Mouse (Mus musculus): Measurements from ENCODE around the gene Gm16253. TPM values are rescaled to one million over a fixed set of nuclear protein-coding genes. Genes with fewer than 3 reads are reported as not detected.

Gene Gm16253
- polyA plus RNA-seq, 1 experiment from 2014 or later: 1.3 TPM

DNA sequence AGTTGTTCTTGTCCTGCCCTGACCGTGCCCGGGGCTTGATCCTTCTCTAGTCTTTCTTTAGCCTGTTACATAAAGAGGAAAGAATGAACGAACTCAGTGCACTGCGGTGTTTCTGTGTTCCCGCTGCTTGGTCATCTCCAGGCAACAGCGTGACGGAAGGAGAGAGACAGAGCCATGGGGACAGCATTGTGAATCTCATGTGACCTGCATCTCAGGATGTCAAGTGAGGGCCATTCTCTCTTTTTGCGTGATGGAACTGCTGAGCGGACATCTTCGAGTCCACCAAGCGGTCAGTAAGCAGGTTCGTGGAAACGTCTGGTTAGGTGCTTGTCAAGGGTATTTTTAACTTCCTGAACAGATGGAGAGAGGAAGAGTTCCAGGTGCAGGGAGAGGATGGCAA, 7.3 kb upstream of the Gm16253 start:
- H3K9ac ChIP-seq (ENCODE audit: low read length): no peak overlapping the region

DNA sequence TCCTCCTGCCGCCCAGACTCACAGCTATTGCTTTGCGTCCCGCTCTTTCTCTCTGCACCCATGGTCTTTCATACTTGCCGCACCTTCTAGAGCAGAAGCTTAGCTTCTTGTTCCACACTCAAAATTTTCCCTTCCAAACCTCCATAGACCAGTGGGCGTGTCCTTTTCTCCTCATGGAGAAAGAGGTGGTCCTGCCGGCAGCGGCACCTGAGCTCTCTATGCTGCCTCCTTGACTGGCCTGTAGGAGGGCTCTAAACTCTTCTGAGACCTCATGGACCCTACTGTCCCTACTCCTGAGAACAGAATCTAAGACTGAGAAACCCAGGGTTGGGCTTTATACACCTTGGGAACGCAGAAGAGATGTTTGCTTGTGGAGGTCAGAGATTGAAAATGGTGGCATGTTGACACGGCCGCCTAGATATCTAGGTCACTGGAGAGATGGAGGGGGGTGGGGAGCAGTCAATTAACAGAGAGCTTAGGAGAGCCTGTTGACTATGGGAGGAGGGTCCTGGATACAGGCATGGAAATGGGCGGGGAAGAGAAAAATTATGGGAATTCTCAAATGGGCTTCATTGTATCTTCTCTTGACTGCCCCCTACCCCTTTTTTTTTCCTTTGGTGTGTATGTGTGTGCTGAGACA, 6.7 kb upstream of the Gm16253 start:
- H3K9me3 ChIP-seq (replicated peaks; ENCODE audit: control insufficient read depth, low read length): no peaks in the 10 kb centered on the region
- no peak for ATAC-seq (replicated peaks; ENCODE audit: extremely low read depth, insufficient read depth, low FRiP score)
- 84% methylated on average over 11 of the region's 11 CpGs for WGBS
- H3K4me3 ChIP-seq (ENCODE audit: low read length): no peak overlapping the region
- H3K36me3 ChIP-seq (ENCODE audit: control insufficient read depth, insufficient read depth): no peaks in the 10 kb centered on the region
- H3K27me3 ChIP-seq (ENCODE audit: control insufficient read depth, insufficient read depth, low read length): no peaks in the 10 kb centered on the region
- no peak overlapping the region for H3K4me2 ChIP-seq (ENCODE audit: low read depth, low read length)
- peaks cover 48% of the 10 kb centered on the region for H3K4me1 ChIP-seq (ENCODE audit: control insufficient read depth, insufficient read depth, low read length)
- H3K27ac ChIP-seq (ENCODE audit: low read length): peak overlapping the region; percentile 51
- H3K9ac ChIP-seq (ENCODE audit: low read length): no peak overlapping the region

More for the DNA sequence above, 7.3 kb upstream of the Gm16253 start:
- no peak overlapping the region for H3K4me3 ChIP-seq (ENCODE audit: low read length)
- peak overlapping the region; percentile 74 for H3K27ac ChIP-seq (ENCODE audit: low read length)
- H3K4me1 ChIP-seq (ENCODE audit: control insufficient read depth, insufficient read depth, low read length): peaks cover 50% of the 10 kb centered on the region
- ATAC-seq (replicated peaks; ENCODE audit: extremely low read depth, insufficient read depth, low FRiP score): no peak
- H3K4me2 ChIP-seq (ENCODE audit: low read depth, low read length): no peak overlapping the region
- no peaks in the 10 kb centered on the region for H3K36me3 ChIP-seq (ENCODE audit: control insufficient read depth, insufficient read depth)
- H3K27me3 ChIP-seq (ENCODE audit: control insufficient read depth, insufficient read depth, low read length): no peaks in the 10 kb centered on the region
- H3K9me3 ChIP-seq (replicated peaks; ENCODE audit: control insufficient read depth, low read length): no peaks in the 10 kb centered on the region
- WGBS: 65% methylated on average over 13 of the region's 13 CpGs

DNA sequence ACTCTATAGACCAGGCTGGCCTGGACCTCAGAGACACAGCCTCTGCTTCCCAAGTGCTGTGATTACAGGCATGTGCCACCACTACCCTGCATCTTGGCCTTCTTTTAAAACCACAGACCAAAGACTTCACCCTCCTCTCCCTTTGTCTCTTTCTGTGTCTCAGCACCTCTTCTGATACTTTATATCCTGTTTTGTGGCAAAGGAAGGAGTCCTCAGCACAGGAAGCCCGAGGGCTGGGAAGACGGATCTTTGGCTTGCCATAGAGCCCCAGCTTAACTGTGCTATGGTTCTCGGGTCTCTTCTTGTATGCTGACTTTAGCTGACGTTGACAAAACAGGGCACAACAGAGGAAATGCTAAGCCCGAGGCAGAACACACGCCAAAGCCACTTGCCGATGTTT, 6.1 kb upstream of the Gm16253 start:
- H3K4me2 ChIP-seq (ENCODE audit: low read depth, low read length): no peak overlapping the region
- H3K4me3 ChIP-seq (ENCODE audit: low read length): no peak overlapping the region
- peaks cover 54% of the 10 kb centered on the region for H3K4me1 ChIP-seq (ENCODE audit: control insufficient read depth, insufficient read depth, low read length)
- H3K27me3 ChIP-seq (ENCODE audit: control insufficient read depth, insufficient read depth, low read length): no peaks in the 10 kb centered on the region
- no peak overlapping the region for H3K9ac ChIP-seq (ENCODE audit: low read length)
- no peaks in the 10 kb centered on the region for H3K9me3 ChIP-seq (replicated peaks; ENCODE audit: control insufficient read depth, low read length)
- peak overlapping the region; percentile 51 for H3K27ac ChIP-seq (ENCODE audit: low read length)
- 52% methylated on average over 7 of the region's 7 CpGs for WGBS
- no peak for ATAC-seq (replicated peaks; ENCODE audit: extremely low read depth, insufficient read depth, low FRiP score)
- H3K36me3 ChIP-seq (ENCODE audit: control insufficient read depth, insufficient read depth): no peaks in the 10 kb centered on the region

DNA sequence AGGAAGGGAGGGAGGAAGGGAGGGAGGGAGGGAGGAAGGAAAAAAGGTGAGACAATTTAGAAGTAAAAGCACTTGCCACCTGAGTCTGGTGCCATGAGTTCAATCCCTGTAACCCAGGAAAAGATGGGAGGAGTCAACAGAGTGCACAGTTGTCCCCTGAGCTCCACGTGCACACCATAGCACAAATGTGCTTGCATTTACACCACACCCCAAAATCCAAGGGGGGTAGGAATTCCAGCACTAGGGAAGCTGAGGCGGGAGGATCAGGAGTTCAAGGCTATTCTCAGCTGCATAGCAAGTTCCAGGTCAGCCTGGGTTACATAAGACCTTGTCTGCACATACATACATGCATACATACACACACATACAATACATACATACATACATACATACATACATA, 5.4 kb upstream of the Gm16253 start:
- H3K4me3 ChIP-seq (ENCODE audit: low read length): no peak overlapping the region

DNA sequence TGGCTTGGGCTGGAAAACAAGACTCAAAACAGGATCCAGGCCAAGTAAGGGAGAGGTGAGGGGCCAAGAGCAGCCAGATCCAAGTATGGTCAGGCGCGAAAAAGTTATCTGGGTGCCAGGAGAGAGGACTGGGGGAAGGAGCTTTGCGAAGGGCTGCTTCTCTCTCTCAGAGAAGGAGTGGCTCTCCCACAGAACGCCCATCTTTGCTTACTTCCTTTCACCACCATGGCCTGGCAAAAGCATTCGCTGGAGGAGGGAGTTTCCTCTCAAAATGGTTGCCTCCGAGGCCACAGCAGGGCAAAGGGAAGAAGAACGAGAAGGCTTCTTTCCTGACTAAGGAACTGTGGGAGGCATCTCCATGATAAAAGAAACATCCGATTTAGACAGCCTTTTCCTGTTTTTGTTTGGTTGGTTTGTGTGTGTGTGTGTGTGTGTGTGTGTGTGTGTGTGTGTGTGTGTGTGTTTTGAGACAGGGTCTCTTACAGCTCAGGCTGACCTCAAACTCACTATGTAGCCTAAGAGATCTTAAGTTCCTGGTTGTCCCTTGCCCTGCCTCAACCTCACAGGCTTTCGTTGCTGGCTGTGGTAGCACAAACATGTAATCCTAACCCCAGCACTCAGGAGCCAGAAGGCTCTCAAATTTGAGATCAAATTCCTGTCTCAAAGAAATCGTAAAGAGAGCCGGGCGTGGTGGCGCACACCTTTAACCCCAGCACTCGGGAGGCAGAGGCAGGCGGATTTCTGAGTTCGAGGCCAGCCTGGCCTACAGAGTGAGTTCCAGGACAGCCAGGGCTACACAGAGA, 4.7 kb upstream of the Gm16253 start:
- no peak overlapping the region for H3K9ac ChIP-seq (ENCODE audit: low read length)
- H3K4me3 ChIP-seq (ENCODE audit: low read length): no peak overlapping the region
- no peak overlapping the region for H3K4me2 ChIP-seq (ENCODE audit: low read depth, low read length)
- ATAC-seq (replicated peaks; ENCODE audit: extremely low read depth, insufficient read depth, low FRiP score): no peak
- no peaks in the 10 kb centered on the region for H3K9me3 ChIP-seq (replicated peaks; ENCODE audit: control insufficient read depth, low read length)
- H3K27ac ChIP-seq (ENCODE audit: low read length): peak overlapping the region; percentile 83
- no peaks in the 10 kb centered on the region for H3K36me3 ChIP-seq (ENCODE audit: control insufficient read depth, insufficient read depth)
- H3K4me1 ChIP-seq (ENCODE audit: control insufficient read depth, insufficient read depth, low read length): peaks cover 61% of the 10 kb centered on the region
- no peaks in the 10 kb centered on the region for H3K27me3 ChIP-seq (ENCODE audit: control insufficient read depth, insufficient read depth, low read length)
- WGBS: 59% methylated on average over 16 of the region's 16 CpGs

More for the DNA sequence above, 5.4 kb upstream of the Gm16253 start:
- Histone ChIP-seq H3K9ac (ENCODE audit: low read length) (no peak overlapping the region), H3K27ac (ENCODE audit: low read length) (peak overlapping the region; percentile 83), H3K4me2 (ENCODE audit: low read depth, low read length) (no peak overlapping the region), H3K36me3 (ENCODE audit: control insufficient read depth, insufficient read depth) (no peaks in the 10 kb centered on the region), H3K9me3 (replicated peaks; ENCODE audit: control insufficient read depth, low read length) (no peaks in the 10 kb centered on the region), H3K4me1 (ENCODE audit: control insufficient read depth, insufficient read depth, low read length) (peaks cover 59% of the 10 kb centered on the region), H3K27me3 (ENCODE audit: control insufficient read depth, insufficient read depth, low read length) (no peaks in the 10 kb centered on the region)
- WGBS: 72% methylated on average over 2 of the region's 2 CpGs
- ATAC-seq (replicated peaks; ENCODE audit: extremely low read depth, insufficient read depth, low FRiP score): no peak

DNA sequence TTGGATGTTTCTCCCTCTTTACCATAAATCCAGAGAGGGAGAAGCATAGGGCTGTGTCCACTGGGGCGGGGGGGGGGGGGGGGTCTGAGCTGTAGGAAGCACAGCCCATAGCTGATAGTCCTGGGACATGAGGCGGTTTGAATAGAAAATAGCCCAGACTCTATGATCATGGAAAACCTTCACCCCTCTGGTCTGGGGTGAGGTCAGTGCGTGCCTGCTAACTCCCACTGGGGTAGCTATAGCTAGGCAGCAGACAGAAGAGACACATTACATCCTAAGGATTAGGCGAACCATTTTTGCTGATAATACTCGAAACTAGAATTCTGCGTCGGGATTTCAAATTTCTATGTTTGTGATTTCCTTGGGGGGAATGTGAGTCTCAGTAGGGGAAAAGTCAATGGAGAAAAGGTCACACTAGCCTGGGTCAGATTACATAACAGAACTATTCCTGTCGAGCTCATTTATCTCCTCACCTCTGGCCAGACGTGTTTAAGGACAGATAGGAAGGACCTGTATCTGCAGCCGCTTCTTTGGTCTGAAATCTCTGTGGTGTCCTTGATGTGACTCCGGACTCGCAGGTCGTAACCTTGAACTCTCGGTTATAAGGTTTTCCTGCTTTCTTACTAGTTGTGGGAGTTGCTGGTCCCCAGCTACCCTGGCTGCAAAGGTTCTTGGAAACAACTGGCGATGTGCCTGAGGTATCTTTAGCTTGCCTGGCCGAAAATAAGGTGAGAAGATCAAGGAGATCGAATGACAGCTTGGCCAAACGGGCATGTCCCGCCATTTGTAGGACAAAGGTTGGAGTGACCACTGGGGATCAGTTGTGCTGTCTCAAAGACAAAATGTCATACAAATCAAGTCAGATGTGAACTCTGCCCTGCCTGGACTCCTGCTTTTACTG, 2.9 kb upstream of the Gm16253 start:
- H3K4me3 ChIP-seq (ENCODE audit: low read length): no peak overlapping the region
- no peaks in the 10 kb centered on the region for H3K36me3 ChIP-seq (ENCODE audit: control insufficient read depth, insufficient read depth)
- ATAC-seq (replicated peaks; ENCODE audit: extremely low read depth, insufficient read depth, low FRiP score): no peak
- peaks cover 68% of the 10 kb centered on the region for H3K4me1 ChIP-seq (ENCODE audit: control insufficient read depth, insufficient read depth, low read length)
- 0 out of 2 replicates have a peak overlapping the region, but pooled peaks have one; percentile 17 for H3K9ac ChIP-seq (ENCODE audit: low read length)
- 0 out of 2 replicates have a peak overlapping the region, but pooled peaks have one; percentile 11 for H3K4me2 ChIP-seq (ENCODE audit: low read depth, low read length)
- no peaks in the 10 kb centered on the region for H3K9me3 ChIP-seq (replicated peaks; ENCODE audit: control insufficient read depth, low read length)
- no peaks in the 10 kb centered on the region for H3K27me3 ChIP-seq (ENCODE audit: control insufficient read depth, insufficient read depth, low read length)
- WGBS: 54% methylated on average over 19 of the region's 19 CpGs
- H3K27ac ChIP-seq (ENCODE audit: low read length): peak overlapping the region; percentile 64

DNA sequence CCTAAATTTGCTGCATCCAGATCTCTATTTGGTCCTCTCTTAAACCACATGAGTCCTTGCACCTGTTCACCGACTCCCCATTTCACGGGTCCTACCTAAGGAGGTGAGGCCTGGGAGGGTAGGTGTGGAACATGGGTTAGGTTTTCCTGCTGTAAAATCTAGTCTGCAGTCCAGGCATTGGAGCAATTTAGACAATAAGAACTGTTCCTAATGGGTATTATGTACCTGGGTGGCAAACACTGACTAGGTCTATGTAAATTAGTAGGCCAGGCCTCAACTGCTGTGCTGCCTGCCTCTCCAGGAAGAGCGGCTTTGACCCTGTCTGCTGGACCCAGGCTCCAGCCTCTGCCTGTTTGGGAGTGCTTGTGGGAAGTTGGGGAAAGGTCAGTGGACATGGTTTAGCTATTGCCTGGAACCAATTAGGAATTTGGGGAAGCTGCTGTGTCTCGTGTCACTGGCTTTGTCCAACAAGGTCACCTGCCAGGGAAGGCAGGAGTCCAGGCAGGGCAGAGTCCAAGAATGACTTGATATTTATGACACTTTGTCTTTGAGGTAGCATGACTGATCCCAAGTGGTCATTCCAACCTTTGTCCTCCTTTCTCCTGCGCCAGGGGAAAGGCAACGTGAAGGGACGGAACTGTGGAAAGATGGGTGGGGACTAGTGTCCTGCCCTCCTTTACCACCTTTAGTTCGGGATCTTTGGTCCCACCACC, 1.4 kb upstream of the Gm16253 start:
- H3K36me3 ChIP-seq (ENCODE audit: control insufficient read depth, insufficient read depth): no peaks in the 10 kb centered on the region
- H3K4me2 ChIP-seq (ENCODE audit: low read depth, low read length): peak overlapping the region; percentile 61; the same call in 1 of the 2 replicates
- H3K4me3 ChIP-seq (ENCODE audit: low read length): no peak overlapping the region; the same call in 1 of the 2 replicates
- H3K9me3 ChIP-seq (replicated peaks; ENCODE audit: control insufficient read depth, low read length): no peaks in the 10 kb centered on the region
- ATAC-seq (replicated peaks; ENCODE audit: extremely low read depth, insufficient read depth, low FRiP score): no peak
- no peaks in the 10 kb centered on the region for H3K27me3 ChIP-seq (ENCODE audit: control insufficient read depth, insufficient read depth, low read length)
- H3K27ac ChIP-seq (ENCODE audit: low read length): peak overlapping the region; percentile 98
- H3K4me1 ChIP-seq (ENCODE audit: control insufficient read depth, insufficient read depth, low read length): peaks cover 69% of the 10 kb centered on the region
- WGBS: 78% methylated on average over 8 of the region's 8 CpGs
- peak overlapping the region; percentile 63 for H3K9ac ChIP-seq (ENCODE audit: low read length)

DNA sequence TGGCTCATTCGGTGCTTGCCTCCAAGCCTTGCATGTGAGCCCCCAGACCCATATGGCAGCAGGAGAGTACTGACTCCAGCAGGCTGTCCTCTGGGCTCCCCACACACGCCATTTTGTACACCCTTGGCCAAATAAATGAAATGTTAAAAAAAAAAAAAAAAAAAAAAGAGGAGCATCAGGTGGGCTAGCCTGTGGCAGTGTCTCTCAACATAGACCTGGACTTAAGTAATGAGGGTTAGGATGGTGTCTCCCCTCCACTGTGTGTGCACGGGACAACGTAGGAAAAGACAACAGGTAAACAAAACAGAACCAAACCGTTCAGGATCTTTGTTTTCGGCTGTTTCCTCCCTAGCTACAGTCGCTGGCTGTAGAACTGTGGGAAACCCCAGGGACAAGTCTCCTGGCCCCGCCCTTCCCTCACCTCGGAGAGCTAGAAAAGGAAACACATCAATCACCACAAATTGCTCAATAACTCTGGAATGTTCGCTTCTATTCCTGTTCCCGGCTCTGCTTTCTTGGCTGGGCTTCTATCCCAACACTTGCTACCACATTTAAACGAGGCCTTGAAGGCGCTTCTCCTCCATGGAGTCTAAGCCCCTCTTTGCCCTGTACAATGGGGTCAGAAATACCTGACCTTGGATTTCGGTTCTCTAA, 652 bp upstream of the Gm16253 start:
- peak overlapping the region; percentile 63 for H3K9ac ChIP-seq (ENCODE audit: low read length)
- H3K9me3 ChIP-seq (replicated peaks; ENCODE audit: control insufficient read depth, low read length): no peaks in the 10 kb centered on the region
- peaks cover 66% of the 10 kb centered on the region for H3K4me1 ChIP-seq (ENCODE audit: control insufficient read depth, insufficient read depth, low read length)
- H3K4me2 ChIP-seq (ENCODE audit: low read depth, low read length): peak overlapping the region; percentile 61
- ATAC-seq (replicated peaks; ENCODE audit: extremely low read depth, insufficient read depth, low FRiP score): peak; percentile 46
- H3K4me3 ChIP-seq (ENCODE audit: low read length): peak overlapping the region; percentile 32
- 22% methylated on average over 14 of the region's 14 CpGs for WGBS
- no peaks in the 10 kb centered on the region for H3K36me3 ChIP-seq (ENCODE audit: control insufficient read depth, insufficient read depth)
- H3K27me3 ChIP-seq (ENCODE audit: control insufficient read depth, insufficient read depth, low read length): no peaks in the 10 kb centered on the region
- peak overlapping the region; percentile 98 for H3K27ac ChIP-seq (ENCODE audit: low read length)
